Mouse (Mus musculus) ES-Bruce4 (cell line): ENCODE measurements at regions not wholly inside any gene's neighbourhood (a gene's known extent, or its start where the extent isn't known, plus 50 kb on each side); places are given as distances from the start of the nearest gene placed in this dataset.

ENCODE experiments used
- CTCF ChIP-seq: IDR thresholded peaks from one replicate; pipeline ENCODE4 v1.8.1; 2011; ENCODE audit warnings: low read depth, low read length
- POLR2A ChIP-seq: IDR thresholded peaks from one replicate; pipeline ENCODE4 v1.8.1; 2011; ENCODE audit warnings: low read length; ENCODE audit not compliant: insufficient read depth

DNA sequence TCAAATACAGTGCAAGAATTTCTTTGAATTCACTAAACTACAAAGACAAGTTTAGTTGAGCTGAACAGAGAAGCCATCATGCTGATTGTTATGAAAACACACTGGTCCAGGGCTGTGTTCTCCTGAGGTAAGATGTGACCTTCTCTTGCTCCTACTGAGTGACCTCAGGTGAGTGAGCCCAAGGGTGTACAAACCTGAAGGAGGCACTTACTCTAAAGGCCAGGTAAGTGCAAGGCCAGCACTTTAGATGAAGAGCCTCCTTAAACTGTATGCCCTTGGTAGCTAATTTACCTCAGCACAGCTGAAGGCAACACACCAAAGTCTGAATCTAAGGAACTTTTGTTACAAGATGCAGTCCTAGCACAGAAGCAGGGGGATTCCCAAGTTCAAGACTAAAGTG is 128.7 kb upstream of the Lef1 start:
- TF ChIP-seq CTCF (no peak), POLR2A (no peak)
